15 mouse cellular contexts compared by ENCODE assay signal in genomic region chr12:108850129-108850528, GRCm38 (mm10). TPM values are rescaled to one million over a fixed set of nuclear protein-coding genes. Genes with fewer than 3 reads are reported as not detected.
A peak's percentile ranks its signal among the peaks of the same experiment; 100 is the strongest.
DNase-seq lines count a peak whose midpoint lies in the region; ATAC-seq and TF ChIP-seq lines count a peak whose summit lies in the region.
"Had no signal": no experiment of that assay in that cellular context is flagged by ENCODE, and none has a peak within 500 bp of the region (broad histone marks: within the 10 kb centered on the region; RNA-seq: fewer than 3 reads in every experiment).

No protein-coding gene starts in this region.

- no peak overlapping the region for H3K4me3 ChIP-seq in hindbrain, postnatal 0 days (ENCODE audit: low read length)
- no peak overlapping the region for H3K4me3 ChIP-seq in hindbrain, embryonic 12.5 days
- H3K4me3 ChIP-seq in liver, embryonic 12.5 days: no peak overlapping the region
- H3K4me3 ChIP-seq in lung, postnatal 0 days (ENCODE audit: low read depth, low read length): no peak overlapping the region
- H3K4me3 ChIP-seq: forebrain, embryonic 12.5 days; midbrain, embryonic 13.5 days had no signal

- no peaks in the 10 kb centered on the region for H3K9me3 ChIP-seq in hindbrain, postnatal 0 days (ENCODE audit: low read length)
- no peaks in the 10 kb centered on the region for H3K9me3 ChIP-seq in hindbrain, embryonic 12.5 days (replicated peaks)
- no peaks in the 10 kb centered on the region for H3K9me3 ChIP-seq in liver, embryonic 12.5 days (replicated peaks)
- H3K9me3 ChIP-seq in lung, postnatal 0 days (ENCODE audit: low read length): no peaks in the 10 kb centered on the region
- H3K9me3 ChIP-seq: forebrain, embryonic 12.5 days; midbrain, embryonic 13.5 days had no signal

- H3K27me3 ChIP-seq in hindbrain, postnatal 0 days (ENCODE audit: insufficient read depth, low read length): no peaks in the 10 kb centered on the region
- H3K27me3 ChIP-seq in hindbrain, embryonic 12.5 days: no peaks in the 10 kb centered on the region
- H3K27me3 ChIP-seq in liver, embryonic 12.5 days (replicated peaks): no peaks in the 10 kb centered on the region
- no peaks in the 10 kb centered on the region for H3K27me3 ChIP-seq in lung, postnatal 0 days (replicated peaks; ENCODE audit: insufficient read depth, low read length)
- H3K27me3 ChIP-seq: forebrain, embryonic 12.5 days; midbrain, embryonic 13.5 days had no signal

- no peak for DNase-seq in hindbrain, postnatal 0 days (ENCODE audit: low spot score)
- peak; percentile 55 for DNase-seq in kidney, postnatal 14 days
- DNase-seq in lung, postnatal 0 days (ENCODE audit: low spot score): peak; percentile 60
- no peak for DNase-seq in urinary bladder, postnatal 4 days (ENCODE audit: low spot score in 2 of 2)
- DNase-seq in cerebellum, adult 18-20 months: no peak
- DNase-seq: cerebellum, adult 2 months; layer of hippocampus, adult 9-11 months; right cerebral cortex, postnatal 14 days had no signal

- no peak overlapping the region for H3K9ac ChIP-seq in hindbrain, postnatal 0 days (replicated peaks; ENCODE audit: low read length)
- H3K9ac ChIP-seq in hindbrain, embryonic 12.5 days: no peak overlapping the region
- no peak overlapping the region for H3K9ac ChIP-seq in liver, embryonic 12.5 days
- no peak overlapping the region for H3K9ac ChIP-seq in lung, postnatal 0 days (replicated peaks; ENCODE audit: low read depth)
- H3K9ac ChIP-seq: forebrain, embryonic 12.5 days; midbrain, embryonic 13.5 days had no signal

- peak; percentile 39; the same call in 1 of the 2 replicates for ATAC-seq in hindbrain, postnatal 0 days
- ATAC-seq in hindbrain, embryonic 12.5 days (ENCODE audit: low FRiP score): no peak
- ATAC-seq in liver, embryonic 12.5 days: peak; percentile 45
- peak; percentile 63 for ATAC-seq in lung, postnatal 0 days
- ATAC-seq: intestine, embryonic 16.5 days; midbrain, embryonic 13.5 days had no signal

- H3K4me1 ChIP-seq in hindbrain, postnatal 0 days (ENCODE audit: insufficient read depth, low read length): no peaks in the 10 kb centered on the region
- H3K4me1 ChIP-seq in hindbrain, embryonic 12.5 days: peaks cover 7% of the 10 kb centered on the region
- H3K4me1 ChIP-seq in liver, embryonic 12.5 days: peaks cover 21% of the 10 kb centered on the region
- peaks cover 5% of the 10 kb centered on the region; the same call in 1 of the 2 replicates for H3K4me1 ChIP-seq in lung, postnatal 0 days (ENCODE audit: insufficient read depth, low read depth, low read length)

- H3K27ac ChIP-seq in hindbrain, postnatal 0 days: no peak overlapping the region
- no peak overlapping the region for H3K27ac ChIP-seq in hindbrain, embryonic 12.5 days
- H3K27ac ChIP-seq in liver, embryonic 12.5 days: no peak overlapping the region
- peak overlapping the region; percentile 38; the same call in 1 of the 2 replicates for H3K27ac ChIP-seq in lung, postnatal 0 days (ENCODE audit: low read length)
- H3K27ac ChIP-seq: forebrain, embryonic 12.5 days; macrophage; midbrain, embryonic 13.5 days had no signal

- H3K4me2 ChIP-seq in hindbrain, postnatal 0 days (ENCODE audit: low read depth, low read length): no peak overlapping the region
- H3K4me2 ChIP-seq in hindbrain, embryonic 12.5 days (replicated peaks): no peak overlapping the region
- H3K4me2 ChIP-seq in liver, embryonic 12.5 days: no peak overlapping the region
- H3K4me2 ChIP-seq in lung, postnatal 0 days (replicated peaks; ENCODE audit: low read depth, low read length): no peak overlapping the region
- H3K4me2 ChIP-seq: forebrain, embryonic 12.5 days; midbrain, embryonic 13.5 days had no signal

- TF ChIP-seq CTCF in hindbrain, postnatal 0 days (IDR thresholded peaks at IDR 0.05; ENCODE audit: low read depth): no peak
- TF ChIP-seq CTCF in lung, postnatal 0 days (IDR thresholded peaks at IDR 0.05): no peak

- 38% methylated on average over 8 of the region's 8 CpGs for WGBS in hindbrain, postnatal 0 days
- WGBS in hindbrain, embryonic 12.5 days: 52% methylated on average over 8 of the region's 8 CpGs
- WGBS in liver, embryonic 12.5 days (ENCODE audit: insufficient replicate concordance): 66% methylated on average over 8 of the region's 8 CpGs
- WGBS in lung, postnatal 0 days: 39% methylated on average over 8 of the region's 8 CpGs

- no peaks in the 10 kb centered on the region for H3K36me3 ChIP-seq in hindbrain, postnatal 0 days (ENCODE audit: insufficient read depth, low read length)
- H3K36me3 ChIP-seq in hindbrain, embryonic 12.5 days: peaks cover 11% of the 10 kb centered on the region; the same call in 1 of the 2 replicates
- peaks cover 2% of the 10 kb centered on the region; the same call in 1 of the 2 replicates for H3K36me3 ChIP-seq in liver, embryonic 12.5 days
- H3K36me3 ChIP-seq in lung, postnatal 0 days (ENCODE audit: insufficient read depth, low read length): no peaks in the 10 kb centered on the region

- TF ChIP-seq EP300 in lung, postnatal 0 days (IDR thresholded peaks at IDR 0.05): no peak

RNA-seq across cellular contexts. Expression of gene Slc25a47, which starts 14.3 kb away (rescaled TPM):
- total RNA-seq in hindbrain, postnatal 0 days (2014; rRNA removed): 4.0 and 13.7 TPM in 2 replicates
- 5.9 and 6.7 TPM in 2 replicates for polyA plus RNA-seq in hindbrain, postnatal 0 days (2015; fragmentation: Nextera tagmentation; extraction: Ambion mirVana)
- 10.3 and 11.1 TPM in 2 replicates for polyA plus RNA-seq in hindbrain, embryonic 12.5 days (2016; fragmentation: Nextera tagmentation; extraction: Ambion mirVana)
- polyA plus RNA-seq in liver, embryonic 12.5 days (2016; fragmentation: Nextera tagmentation; extraction: Ambion mirVana): 2.4 and 2.7 TPM in 2 replicates
- polyA plus RNA-seq in lung, postnatal 0 days (2015; fragmentation: Nextera tagmentation; extraction: Ambion mirVana): 8.5 TPM in 2 replicates

RNA-seq across cellular contexts. Expression of gene Slc25a29, which starts 14.4 kb away (rescaled TPM):
- 15.5 and 18.0 TPM in 2 replicates for total RNA-seq in hindbrain, postnatal 0 days (2014; rRNA removed)
- 13.0 and 14.4 TPM in 2 replicates for polyA plus RNA-seq in hindbrain, postnatal 0 days (2015; fragmentation: Nextera tagmentation; extraction: Ambion mirVana)
- polyA plus RNA-seq in hindbrain, embryonic 12.5 days (2016; fragmentation: Nextera tagmentation; extraction: Ambion mirVana): 13.7 and 15.1 TPM in 2 replicates
- polyA plus RNA-seq in liver, embryonic 12.5 days (2016; fragmentation: Nextera tagmentation; extraction: Ambion mirVana): 1.6 and 1.8 TPM in 2 replicates
- 14.9 and 19.7 TPM in 2 replicates for polyA plus RNA-seq in lung, postnatal 0 days (2015; fragmentation: Nextera tagmentation; extraction: Ambion mirVana)
- total RNA-seq: hematopoietic stem cell, adult 5-6 weeks had no signal

RNA-seq across cellular contexts. Expression of gene Wdr25, which starts 43.3 kb away (rescaled TPM):
- total RNA-seq in hindbrain, postnatal 0 days (2014; rRNA removed): 5.8 and 7.4 TPM in 2 replicates
- 4.7 and 5.4 TPM in 2 replicates for polyA plus RNA-seq in hindbrain, postnatal 0 days (2015; fragmentation: Nextera tagmentation; extraction: Ambion mirVana)
- polyA plus RNA-seq in hindbrain, embryonic 12.5 days (2016; fragmentation: Nextera tagmentation; extraction: Ambion mirVana): 8.1 and 9.7 TPM in 2 replicates
- 5.2 and 5.3 TPM in 2 replicates for polyA plus RNA-seq in liver, embryonic 12.5 days (2016; fragmentation: Nextera tagmentation; extraction: Ambion mirVana)
- 4.8 and 7.3 TPM in 2 replicates for polyA plus RNA-seq in lung, postnatal 0 days (2015; fragmentation: Nextera tagmentation; extraction: Ambion mirVana)

RNA-seq across cellular contexts. Expression of gene Wars, which starts 43.8 kb away (rescaled TPM):
- total RNA-seq in hindbrain, postnatal 0 days (2014; rRNA removed): 114 and 123 TPM in 2 replicates
- 92.4 and 95.4 TPM in 2 replicates for polyA plus RNA-seq in hindbrain, postnatal 0 days (2015; fragmentation: Nextera tagmentation; extraction: Ambion mirVana)
- polyA plus RNA-seq in hindbrain, embryonic 12.5 days (2016; fragmentation: Nextera tagmentation; extraction: Ambion mirVana): 111 and 113 TPM in 2 replicates
- polyA plus RNA-seq in liver, embryonic 12.5 days (2016; fragmentation: Nextera tagmentation; extraction: Ambion mirVana): 58.8 and 61.7 TPM in 2 replicates
- 84.0 and 84.3 TPM in 2 replicates for polyA plus RNA-seq in lung, postnatal 0 days (2015; fragmentation: Nextera tagmentation; extraction: Ambion mirVana)

RNA-seq across cellular contexts. Expression of gene Yy1, which starts 57.4 kb away (rescaled TPM):
- total RNA-seq in hindbrain, postnatal 0 days (2014; rRNA removed): 29.6 and 30.2 TPM in 2 replicates
- polyA plus RNA-seq in hindbrain, postnatal 0 days (2015; fragmentation: Nextera tagmentation; extraction: Ambion mirVana): 7.9 and 8.2 TPM in 2 replicates
- polyA plus RNA-seq in hindbrain, embryonic 12.5 days (2016; fragmentation: Nextera tagmentation; extraction: Ambion mirVana): 16.2 and 18.3 TPM in 2 replicates
- 13.1 and 14.6 TPM in 2 replicates for polyA plus RNA-seq in liver, embryonic 12.5 days (2016; fragmentation: Nextera tagmentation; extraction: Ambion mirVana)
- 13.7 and 16.2 TPM in 2 replicates for polyA plus RNA-seq in lung, postnatal 0 days (2015; fragmentation: Nextera tagmentation; extraction: Ambion mirVana)

Comparison
In these comparisons a context has a peak if more than half of its experiments do, and no peak if none do; other contexts are left out.
1. DNase-seq: peak in kidney, postnatal 14 days (single experiment) and lung, postnatal 0 days (single experiment); none in hindbrain, postnatal 0 days (single experiment), urinary bladder, postnatal 4 days (0 of 2) and cerebellum, adult 18-20 months (0 of 2).